Mouse (Mus musculus): Measurements from ENCODE around the gene Helz2. TPM values are rescaled to one million over a fixed set of nuclear protein-coding genes. Genes with fewer than 3 reads are reported as not detected.

The Helz2 gene
- total RNA-seq (2017), result 5.5 and 7.1 TPM in 2 replicates

GRCm38 (mm10) chr2:181241602-181242313 lies at the start of gene Helz2:
TSS of gene Helz2 (minus strand) at chr2:181242027.
- ATAC-seq (replicated peaks; ENCODE audit: low read depth, poor library complexity, severe bottlenecking), result peak; percentile 70

- no peak for ATAC-seq (replicated peaks; ENCODE audit: low read depth, poor library complexity, severe bottlenecking)
These were observed 49.1 kb upstream of the Helz2 start for GRCm38 (mm10) chr2:181290937-181291336.

- no peak for ATAC-seq (replicated peaks; ENCODE audit: low read depth, poor library complexity, severe bottlenecking)
These were observed 46.9 kb upstream of the Helz2 start for GRCm38 (mm10) chr2:181288691-181289090.

- ATAC-seq (replicated peaks; ENCODE audit: low read depth, poor library complexity, severe bottlenecking), result peak; percentile 90
These were observed 46.1 kb upstream of the Helz2 start, which contains the start of gene Gmeb2 for GRCm38 (mm10) chr2:181287958-181288350. TSS of gene Gmeb2 (minus strand) at chr2:181288035.

GRCm38 (mm10) chr2:181287338-181287957 lies 45.6 kb upstream of the Helz2 start:
- peak; percentile 64 for ATAC-seq (replicated peaks; ENCODE audit: low read depth, poor library complexity, severe bottlenecking)

GRCm38 (mm10) chr2:181286629-181287337 lies 45.0 kb upstream of the Helz2 start:
- ATAC-seq (replicated peaks; ENCODE audit: low read depth, poor library complexity, severe bottlenecking), result no peak

GRCm38 (mm10) chr2:181279968-181280367 lies 38.1 kb upstream of the Helz2 start:
- no peak for ATAC-seq (replicated peaks; ENCODE audit: low read depth, poor library complexity, severe bottlenecking)

GRCm38 (mm10) chr2:181277866-181278265 lies 36.0 kb upstream of the Helz2 start:
- ATAC-seq (replicated peaks; ENCODE audit: low read depth, poor library complexity, severe bottlenecking), result no peak

GRCm38 (mm10) chr2:181276766-181277165 lies 34.9 kb upstream of the Helz2 start:
- ATAC-seq (replicated peaks; ENCODE audit: low read depth, poor library complexity, severe bottlenecking), result no peak

GRCm38 (mm10) chr2:181274639-181275038 lies 32.8 kb upstream of the Helz2 start:
- ATAC-seq (replicated peaks; ENCODE audit: low read depth, poor library complexity, severe bottlenecking), result peak; percentile 58; the same call in 1 of the 2 replicates

GRCm38 (mm10) chr2:181273829-181274228 lies 32.0 kb upstream of the Helz2 start:
- ATAC-seq (replicated peaks; ENCODE audit: low read depth, poor library complexity, severe bottlenecking), result no peak

- ATAC-seq (replicated peaks; ENCODE audit: low read depth, poor library complexity, severe bottlenecking), result no peak
These were observed 30.3 kb upstream of the Helz2 start for GRCm38 (mm10) chr2:181272092-181272491.

GRCm38 (mm10) chr2:181266839-181267238 lies 25.0 kb upstream of the Helz2 start:
- ATAC-seq (replicated peaks; ENCODE audit: low read depth, poor library complexity, severe bottlenecking), result no peak

GRCm38 (mm10) chr2:181253248-181253647 lies 11.4 kb upstream of the Helz2 start:
- no peak for ATAC-seq (replicated peaks; ENCODE audit: low read depth, poor library complexity, severe bottlenecking)

GRCm38 (mm10) chr2:181251841-181252240 lies 10.0 kb upstream of the Helz2 start:
- ATAC-seq (replicated peaks; ENCODE audit: low read depth, poor library complexity, severe bottlenecking), result no peak

GRCm38 (mm10) chr2:181249217-181249616 lies 7.4 kb upstream of the Helz2 start:
- no peak for ATAC-seq (replicated peaks; ENCODE audit: low read depth, poor library complexity, severe bottlenecking)

- ATAC-seq (replicated peaks; ENCODE audit: low read depth, poor library complexity, severe bottlenecking), result no peak
These were observed 3.2 kb upstream of the Helz2 start for GRCm38 (mm10) chr2:181245031-181245430.

- peak; percentile 93 for ATAC-seq (replicated peaks; ENCODE audit: low read depth, poor library complexity, severe bottlenecking)
These were observed 2.0 kb upstream of the Helz2 start for GRCm38 (mm10) chr2:181243706-181244394.

- no peak for ATAC-seq (replicated peaks; ENCODE audit: low read depth, poor library complexity, severe bottlenecking)
These were observed 463 bp upstream of the Helz2 start for GRCm38 (mm10) chr2:181242314-181242665.

- ATAC-seq (replicated peaks; ENCODE audit: low read depth, poor library complexity, severe bottlenecking), result no peak
These were observed 904 bp downstream of the Helz2 start for GRCm38 (mm10) chr2:181240806-181241440.
